ENCODE assay signal across 9 mouse cellular contexts in genomic region chr12:84569976-84570693, GRCm38 (mm10). TPM values are rescaled to one million over a fixed set of nuclear protein-coding genes. Genes with fewer than 3 reads are reported as not detected.
DNase-seq lines count a peak whose midpoint lies in the region; ATAC-seq and TF ChIP-seq lines count a peak whose summit lies in the region.
"Had no signal": no experiment of that assay in that cellular context is flagged by ENCODE, and none has a peak within 500 bp of the region (broad histone marks: within the 10 kb centered on the region; RNA-seq: fewer than 3 reads in every experiment).

No protein-coding gene starts in this region.

- H3K4me3 ChIP-seq in heart, postnatal 0 days (ENCODE audit: low read depth, low read length) = peak overlapping the region; percentile 20
- H3K4me3 ChIP-seq in hindbrain, embryonic 13.5 days = peak overlapping the region; percentile 21
- H3K4me3 ChIP-seq: liver, embryonic 15.5 days had no signal

- H3K27ac ChIP-seq in heart, postnatal 0 days (ENCODE audit: low read depth) = no peak overlapping the region
- H3K27ac ChIP-seq in hindbrain, embryonic 13.5 days = no peak overlapping the region
- H3K27ac ChIP-seq: liver, embryonic 15.5 days had no signal

- no peaks in the 10 kb centered on the region for H3K36me3 ChIP-seq in heart, postnatal 0 days (replicated peaks; ENCODE audit: control insufficient read depth, insufficient read depth, low read length)
- no peaks in the 10 kb centered on the region for H3K36me3 ChIP-seq in hindbrain, embryonic 13.5 days
- H3K36me3 ChIP-seq: liver, embryonic 15.5 days had no signal

- TF ChIP-seq CTCF in heart, postnatal 0 days (IDR thresholded peaks at IDR 0.05; ENCODE audit: low read depth) = no peak

- H3K4me2 ChIP-seq in heart, postnatal 0 days (ENCODE audit: low read depth, low read length) = peak overlapping the region; percentile 30; the same call in 1 of the 2 replicates
- peak overlapping the region; percentile 17; the same call in 1 of the 2 replicates for H3K4me2 ChIP-seq in hindbrain, embryonic 13.5 days
- H3K4me2 ChIP-seq: liver, embryonic 15.5 days had no signal

- 2% methylated on average over 36 of the region's 40 CpGs for WGBS in heart, postnatal 0 days
- WGBS in hindbrain, embryonic 13.5 days = under 1% methylated on average over 40 of the region's 40 CpGs

- no peak for ATAC-seq in heart, postnatal 0 days (ENCODE audit: insufficient read depth, low read depth)
- no peak for ATAC-seq in hindbrain, embryonic 13.5 days (ENCODE audit: low FRiP score)
- ATAC-seq in CD4-positive, CD25-positive, alpha-beta regulatory T cell, adult 4 months = no peak

- peaks cover 82% of the 10 kb centered on the region for H3K27me3 ChIP-seq in heart, postnatal 0 days (ENCODE audit: control insufficient read depth, insufficient read depth, low read length)
- peaks cover 97% of the 10 kb centered on the region for H3K27me3 ChIP-seq in hindbrain, embryonic 13.5 days

- intact Hi-C loops in heart, postnatal 25 days (cut with DNase I) = no loop called here

- H3K9ac ChIP-seq in heart, postnatal 0 days (replicated peaks; ENCODE audit: low read depth, low read length) = no peak overlapping the region
- H3K9ac ChIP-seq in hindbrain, embryonic 13.5 days = no peak overlapping the region
- H3K9ac ChIP-seq: liver, embryonic 15.5 days had no signal

- TF ChIP-seq EP300 in heart, postnatal 0 days (IDR thresholded peaks at IDR 0.05; ENCODE audit: low read depth) = no peak

- no peaks in the 10 kb centered on the region for H3K9me3 ChIP-seq in heart, postnatal 0 days (replicated peaks; ENCODE audit: control insufficient read depth, low read length)
- H3K9me3 ChIP-seq in hindbrain, embryonic 13.5 days = no peaks in the 10 kb centered on the region
- H3K9me3 ChIP-seq: liver, embryonic 15.5 days had no signal

- no peak for DNase-seq in heart, postnatal 0 days (ENCODE audit: low spot score)
- no peak for DNase-seq in heart, postnatal 25 days (ENCODE audit: low spot score)
- peak; percentile 49 for DNase-seq in embryo, embryonic 11 days
- DNase-seq in neural tube, embryonic 10.5 days (ENCODE audit: extremely low spot score, low spot score) = peak; percentile 64
- DNase-seq in urinary bladder, postnatal 36 days (ENCODE audit: low spot score in 2 of 2) = no peak
- no peak for DNase-seq in layer of hippocampus, adult 9-11 months

- H3K4me1 ChIP-seq in heart, postnatal 0 days (ENCODE audit: control insufficient read depth, insufficient read depth) = no peaks in the 10 kb centered on the region
- H3K4me1 ChIP-seq in hindbrain, embryonic 13.5 days (replicated peaks) = peaks cover 15% of the 10 kb centered on the region
- H3K4me1 ChIP-seq: liver, embryonic 15.5 days had no signal

RNA-seq across cellular contexts. Expression of gene Vsx2, which starts 0.6 kb away (rescaled TPM):
- total RNA-seq in heart, postnatal 0 days (2014; rRNA removed; ENCODE audit: low replicate concordance) = not detected in 2 replicates
- polyA plus RNA-seq in heart, postnatal 0 days (2015; fragmentation: Nextera tagmentation; extraction: Ambion mirVana) = not detected in 2 replicates
- total RNA-seq in heart, postnatal 25 days (2021) = not detected
- 5.4 and 10.1 TPM in 2 replicates for polyA plus RNA-seq in hindbrain, embryonic 13.5 days (2015; fragmentation: Nextera tagmentation; extraction: Ambion mirVana)
- not detected for polyA plus RNA-seq in CD4-positive, CD25-positive, alpha-beta regulatory T cell, adult 4 months (2017; shearing (Covaris generic))
- polyA plus RNA-seq: liver, embryonic 15.5 days had no signal

RNA-seq across cellular contexts. Expression of gene Abcd4, which starts 47.1 kb away (rescaled TPM):
- total RNA-seq in heart, postnatal 0 days (2014; rRNA removed; ENCODE audit: low replicate concordance) = 8.2 and 8.7 TPM in 2 replicates
- polyA plus RNA-seq in heart, postnatal 0 days (2015; fragmentation: Nextera tagmentation; extraction: Ambion mirVana) = 7.1 and 8.5 TPM in 2 replicates
- 1 to 10 TPM; 6.5 to 6.7 TPM for total RNA-seq in heart, postnatal 25 days (2021)
- polyA plus RNA-seq in hindbrain, embryonic 13.5 days (2015; fragmentation: Nextera tagmentation; extraction: Ambion mirVana) = 12.4 and 13.8 TPM in 2 replicates
- 10 to 100 TPM; 11.4 to 25.4 TPM for polyA plus RNA-seq in CD4-positive, CD25-positive, alpha-beta regulatory T cell, adult 4 months (2017; shearing (Covaris generic))

Comparison
In these comparisons a context has a peak if more than half of its experiments do, and no peak if none do; other contexts are left out.
1. DNase-seq: peak in embryo, embryonic 11 days (single experiment) and neural tube, embryonic 10.5 days (single experiment); none in heart, postnatal 0 days (single experiment), heart, postnatal 25 days (single experiment), urinary bladder, postnatal 36 days (0 of 2) and layer of hippocampus, adult 9-11 months (single experiment).